Mouse (Mus musculus): ENCODE data around the gene Ifitm1. TPM values are rescaled to one million over a fixed set of nuclear protein-coding genes. Genes with fewer than 3 reads are reported as not detected.
"Not testable (repeated sequence)": the region's sequence is repeated elsewhere in the genome, so short reads cannot be mapped to it uniquely, and the experiment has no call there.

The Ifitm1 gene
- total RNA-seq, 2 experiments from 2014 or later: 2.6 to 8.3 TPM

- no peak for DNase-seq
These were observed 44.3 kb downstream of the Ifitm1 start for GRCm38 (mm10) chr7:141011238-141011770.

GRCm38 (mm10) chr7:141016707-141017697, 50.0 kb downstream of the Ifitm1 start:
- DNase-seq: peak in 1 of 2 experiments; percentile 41

DNA sequence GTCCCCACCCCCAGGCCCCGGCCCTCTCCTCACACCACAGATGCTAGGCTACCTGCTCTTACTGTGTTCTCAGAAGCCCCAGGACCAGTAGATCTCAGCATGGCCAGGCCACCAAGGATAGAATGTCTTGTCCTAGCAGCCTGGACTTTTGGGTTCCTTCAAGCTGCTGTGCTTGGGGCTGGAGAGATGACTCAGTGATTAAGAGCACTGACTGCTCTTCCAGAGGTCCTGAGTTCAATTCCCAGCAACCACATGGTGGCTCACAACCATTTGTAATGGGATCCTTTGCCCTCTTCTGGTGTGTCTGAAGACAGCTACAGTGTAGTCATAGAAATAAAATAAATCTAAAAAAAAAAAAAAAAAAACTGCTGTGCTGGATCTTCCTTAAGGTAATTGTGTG, 50.8 kb downstream of the Ifitm1 start, which contains the start of gene Ifitm6:
Gene Ifitm6 (minus strand): TSS at position 101 of the 400 bp plus-strand sequence.
- not testable (repeated sequence) for DNase-seq

DNA sequence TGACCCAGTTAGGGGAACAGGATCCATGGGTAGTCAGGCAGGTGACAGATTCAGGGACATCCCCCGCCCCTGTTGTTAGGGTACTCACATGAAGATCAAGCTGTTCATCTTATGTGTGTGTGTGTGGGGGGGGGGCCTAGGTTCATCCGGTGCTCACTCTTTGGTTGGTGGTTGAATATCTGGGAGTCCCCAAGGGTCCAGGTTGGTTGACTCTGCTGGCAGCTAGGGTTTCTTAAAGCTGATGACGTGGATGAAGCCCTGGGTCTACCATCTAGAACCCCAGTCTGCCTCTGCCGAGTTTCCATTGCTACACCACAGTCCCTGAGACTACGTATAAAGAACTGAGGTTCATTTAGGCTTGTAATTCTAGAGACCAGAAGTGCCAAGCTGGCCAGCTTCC, 52.0 kb downstream of the Ifitm1 start:
- DNase-seq: no peak

Other genes with a start within 250 kb of the Ifitm1 start
- 10 to 100 TPM in 1 of 2 experiments, 1 to 10 TPM in 1; 6.0 to 49.3 TPM for gene Cyp2e1, start 203.5 kb upstream of the Ifitm1 start, total RNA-seq (2021)
- not detected for gene Syce1, start 179.4 kb upstream of the Ifitm1 start, total RNA-seq (2021)
- gene Zfp941, start 145.0 kb upstream of the Ifitm1 start, total RNA-seq (2021): under 1 TPM; 0.20 to 0.41 TPM
- gene Urah, start 132.2 kb upstream of the Ifitm1 start, total RNA-seq (2021): 1 to 10 TPM in 1 of 2 experiments, under 1 TPM in 1; 0.77 to 2.4 TPM
- 10 to 100 TPM; 30.5 to 32.9 TPM for gene Scgb1c1, start 121.7 kb upstream of the Ifitm1 start, total RNA-seq (2021)
- not detected for gene Odf3, start 119.4 kb upstream of the Ifitm1 start, total RNA-seq (2021)
- not detected for gene Gm45785, start 110.9 kb upstream of the Ifitm1 start, total RNA-seq (2021)
- 10 to 100 TPM; 18.4 to 21.2 TPM for gene Ric8a, start 110.3 kb upstream of the Ifitm1 start, total RNA-seq (2021)
- gene Bet1l, start 109.6 kb upstream of the Ifitm1 start, total RNA-seq (2021): 1 to 10 TPM; 9.2 TPM
- gene Psmd13, start 85.3 kb upstream of the Ifitm1 start, total RNA-seq (2021): 10 to 100 TPM; 76.5 to 84.0 TPM
- 10 to 100 TPM; 61.9 to 69.3 TPM for gene Sirt3, start 84.9 kb upstream of the Ifitm1 start, total RNA-seq (2021)
- gene Cox8b, start 66.8 kb upstream of the Ifitm1 start, total RNA-seq (2021): 1,000 to 10,000 TPM; 3,201 to 3,214 TPM
- not detected for gene Nlrp6, start 46.3 kb upstream of the Ifitm1 start, total RNA-seq (2021)
- 1 to 10 TPM; 3.5 to 4.3 TPM for gene Pgghg, start 25.8 kb upstream of the Ifitm1 start, total RNA-seq (2021)
- under 1 TPM in 1 of 2 experiments, not detected in 1; 0.46 TPM for gene Ifitm5, start 16.9 kb upstream of the Ifitm1 start, total RNA-seq (2021)
- not detected for gene Gm45717, start 11.3 kb upstream of the Ifitm1 start, total RNA-seq (2021)
- gene Ifitm2, start 11.2 kb upstream of the Ifitm1 start, total RNA-seq (2021): 10 to 100 TPM; 98.8 to 99.4 TPM
- gene Ifitm3, start 43.5 kb downstream of the Ifitm1 start, total RNA-seq (2021): 100 to 1,000 TPM in 1 of 2 experiments, 10 to 100 TPM in 1; 94.8 to 129 TPM
- gene Ifitm6, start 50.7 kb downstream of the Ifitm1 start, total RNA-seq (2021): not detected
- gene Gm17387, start 61.9 kb downstream of the Ifitm1 start, total RNA-seq (2021): not detected
- gene B4galnt4, start 93.9 kb downstream of the Ifitm1 start, total RNA-seq (2021): not detected
- 1 to 10 TPM in 1 of 2 experiments, under 1 TPM in 1; 0.37 to 1.6 TPM for gene Pkp3, start 111.0 kb downstream of the Ifitm1 start, total RNA-seq (2021)
- gene Sigirr, start 133.4 kb downstream of the Ifitm1 start, total RNA-seq (2021): 1 to 10 TPM; 4.2 to 4.7 TPM
- not detected for gene Ano9, start 150.6 kb downstream of the Ifitm1 start, total RNA-seq (2021)
- 10 to 100 TPM; 28.1 to 30.3 TPM for gene Ptdss2, start 155.2 kb downstream of the Ifitm1 start, total RNA-seq (2021)
- 10 to 100 TPM; 71.5 to 77.6 TPM for gene Rnh1, start 205.6 kb downstream of the Ifitm1 start, total RNA-seq (2021)
- 100 to 1,000 TPM in 1 of 2 experiments, 10 to 100 TPM in 1; 91.4 to 103 TPM for gene Hras, start 226.8 kb downstream of the Ifitm1 start, total RNA-seq (2021)
- 1 to 10 TPM; 2.0 to 3.4 TPM for gene Lrrc56, start 226.9 kb downstream of the Ifitm1 start, total RNA-seq (2021)
- not detected for gene Lmntd2, start 246.9 kb downstream of the Ifitm1 start, total RNA-seq (2021)
- under 1 TPM; 0.57 to 0.87 TPM for gene Rassf7, start 248.6 kb downstream of the Ifitm1 start, total RNA-seq (2021)

Measured in heart, adult 18-20 months (tissue).